Mouse (Mus musculus) embryonic fibroblast, embryonic 13.5 days (primary cell): ENCODE measurements around the gene Wdfy1.

Experiments
- CTCF ChIP-seq: IDR thresholded peaks from 2 replicates; pipeline ENCODE4 v1.5.1; 2011; ENCODE audit warnings: mild to moderate bottlenecking, control low read depth, low read length, moderate library complexity, borderline replicate concordance; ENCODE audit not compliant: insufficient read depth
- POLR2A ChIP-seq: IDR thresholded peaks from 2 replicates; pipeline ENCODE4 v1.6.1; 2011; ENCODE audit warnings: low read depth, mild to moderate bottlenecking, control low read depth, low read length, moderate library complexity

- no peak for TF ChIP-seq CTCF
- no peak for TF ChIP-seq POLR2A
Measured at GRCm38 (mm10) chr1:79746056-79746455, 29.9 kb downstream of the Wdfy1 start.
